Mouse (Mus musculus) liver (tissue): ENCODE measurements around the gene Slc12a6.

Experiments
- DNase-seq: peaks from one replicate; pipeline ENCODE4 v3.0.0-alpha.2; 2020; ENCODE audit warnings: mixed read lengths

The Slc12a6 gene

GRCm38 (mm10) chr2:112332051-112332898, 66.7 kb downstream of the Slc12a6 start:
- peak; percentile 20 for DNase-seq

- no peak for DNase-seq
Observed at GRCm38 (mm10) chr2:112337211-112337610, 71.6 kb downstream of the Slc12a6 start.

DNA sequence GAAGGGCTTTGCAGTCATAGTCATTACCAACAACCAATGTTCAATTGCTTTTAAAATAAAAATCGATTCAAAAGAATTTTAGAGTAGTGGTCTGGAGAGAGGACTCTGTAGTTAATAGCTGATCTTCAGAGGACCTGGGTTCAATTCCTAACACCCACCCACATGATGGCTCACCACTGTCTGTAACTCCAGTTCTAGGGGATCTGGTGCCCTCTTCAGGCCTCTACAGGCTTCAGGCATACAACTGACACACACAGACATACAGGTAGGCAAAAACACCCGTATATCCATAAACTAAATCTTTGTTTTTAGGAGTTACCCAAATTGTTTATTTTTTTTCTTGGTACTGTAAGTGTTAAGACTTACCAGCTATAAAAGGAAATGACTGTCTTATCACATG, 74.1 kb downstream of the Slc12a6 start:
- no peak for DNase-seq

GRCm38 (mm10) chr2:112341117-112341516, 75.5 kb downstream of the Slc12a6 start:
- no peak for DNase-seq

- no peak for DNase-seq
Observed at GRCm38 (mm10) chr2:112348246-112348645, 82.6 kb downstream of the Slc12a6 start.

DNA sequence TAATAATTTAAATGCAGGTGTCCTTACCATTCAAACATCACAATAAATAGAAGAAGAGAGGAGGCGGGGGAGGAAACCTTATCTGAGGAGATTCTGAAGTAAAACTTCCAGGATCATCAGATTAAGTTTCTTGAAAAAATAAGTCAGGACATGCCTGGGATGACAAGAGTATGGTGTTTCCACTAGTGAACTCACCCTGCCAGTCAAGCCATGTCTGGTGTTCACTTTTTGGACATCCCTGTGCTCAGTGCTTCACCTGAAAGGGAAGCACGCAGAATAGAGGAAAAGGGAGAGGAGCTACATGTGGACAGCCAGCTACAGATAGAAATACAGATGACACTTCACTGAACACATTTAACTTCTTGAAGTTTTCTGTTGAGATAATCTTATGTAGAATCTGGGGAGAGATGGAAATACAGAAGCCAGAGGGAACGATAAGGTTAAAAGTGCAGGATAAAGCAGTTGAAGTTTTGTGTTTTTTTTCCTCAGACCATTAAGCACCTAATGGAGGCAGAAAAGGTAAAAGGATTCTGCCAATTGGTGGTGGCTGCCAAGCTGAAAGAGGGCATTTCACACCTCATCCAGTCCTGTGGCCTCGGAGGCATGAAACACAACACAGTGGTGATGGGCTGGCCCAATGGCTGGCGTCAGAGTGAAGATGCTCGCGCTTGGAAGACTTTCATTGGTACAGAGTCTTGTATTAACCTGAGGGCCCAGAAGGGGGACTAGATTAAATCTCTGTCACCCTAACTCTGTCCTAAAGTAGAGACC, 88.2 kb downstream of the Slc12a6 start:
- no peak for DNase-seq

DNA sequence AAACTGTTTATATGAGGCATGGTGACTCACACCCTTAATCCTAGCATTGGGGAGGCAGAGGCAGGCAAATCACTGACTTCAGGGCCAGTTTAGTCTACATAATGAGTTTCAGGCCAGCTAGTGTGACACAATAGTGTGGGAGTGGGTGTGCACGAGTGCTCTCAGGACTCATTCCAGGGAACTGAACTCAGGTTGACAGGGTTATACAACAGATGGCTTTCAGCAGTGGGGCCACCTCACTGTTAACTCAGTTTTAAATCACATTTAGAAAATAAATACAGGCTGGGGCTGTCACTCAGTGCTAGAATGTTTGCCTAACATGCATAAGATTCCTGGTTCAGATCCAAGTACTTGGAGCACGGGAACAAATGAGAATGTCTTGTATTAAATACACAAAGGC, 94.0 kb downstream of the Slc12a6 start:
- no peak for DNase-seq

GRCm38 (mm10) chr2:112360012-112360780, 94.6 kb downstream of the Slc12a6 start:
- no peak for DNase-seq

GRCm38 (mm10) chr2:112360781-112361169, 95.2 kb downstream of the Slc12a6 start:
- DNase-seq, result no peak

DNA sequence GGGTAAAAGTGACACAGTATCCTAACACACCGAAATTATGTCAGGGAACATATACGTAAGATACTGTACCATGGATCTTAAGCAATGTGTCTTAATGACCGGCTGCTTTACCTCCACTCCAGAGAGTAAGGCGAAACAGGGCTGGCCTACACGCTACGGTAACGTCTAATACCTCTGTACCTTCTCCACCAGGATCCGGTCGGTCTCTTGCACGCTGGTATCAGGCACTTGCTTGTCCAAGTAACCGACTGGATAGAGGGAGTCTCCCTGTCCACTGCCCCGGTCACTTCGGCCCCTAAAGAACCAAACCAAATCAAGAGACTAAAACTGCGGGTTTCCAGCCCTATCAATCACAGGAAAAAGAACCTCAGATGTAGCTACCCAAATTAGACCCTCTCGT, 101.6 kb downstream of the Slc12a6 start:
- DNase-seq, result peak; percentile 28

DNA sequence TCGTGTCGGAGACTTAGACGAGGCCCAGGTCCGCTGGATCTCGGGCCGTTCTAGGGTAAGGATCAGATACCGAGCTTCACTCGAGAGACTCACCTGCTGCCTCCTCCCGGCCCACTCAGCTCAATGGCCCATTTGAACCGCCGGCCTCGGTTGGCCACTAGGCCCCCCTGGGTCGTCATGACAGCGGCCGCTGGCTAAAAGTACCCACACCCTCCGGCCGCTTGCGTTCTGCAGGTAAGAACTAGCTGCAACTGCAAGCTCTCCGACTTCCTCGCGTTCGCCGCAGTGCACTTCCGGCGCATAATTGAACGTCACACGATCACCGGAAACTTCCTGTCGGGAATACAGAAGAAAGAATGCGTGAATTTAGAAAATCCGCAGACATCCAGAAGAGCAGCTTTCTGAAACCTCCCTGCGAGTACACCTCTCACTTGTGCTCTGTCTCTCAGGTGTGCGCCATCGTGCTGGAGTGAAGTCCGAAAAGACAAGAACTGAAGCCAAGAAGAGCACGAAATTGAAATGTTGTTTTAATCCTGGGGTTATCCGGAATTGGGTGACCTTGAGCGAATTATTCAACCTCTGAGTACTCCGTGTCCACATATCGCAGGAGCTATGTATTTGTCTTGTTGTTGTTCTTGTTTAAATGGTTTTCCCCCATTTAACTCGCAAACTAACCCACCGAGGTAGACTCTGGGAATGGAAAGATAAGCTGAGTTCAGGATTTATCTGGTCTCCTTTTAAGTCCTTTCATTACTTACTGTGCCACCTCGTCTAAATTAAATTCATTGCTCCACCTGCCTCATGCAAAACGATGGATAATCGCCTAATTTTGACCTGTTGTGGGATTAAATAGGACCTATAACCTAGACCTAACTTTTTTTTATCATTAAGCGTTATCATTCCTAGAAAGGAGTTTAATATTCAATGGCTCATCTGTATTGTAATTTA, 102.4 kb downstream of the Slc12a6 start, which contains the start of gene Emc4:
TSS of gene Emc4 (minus strand) at position 302 of the 948 bp plus-strand sequence.
- peak; percentile 87 for DNase-seq

DNA sequence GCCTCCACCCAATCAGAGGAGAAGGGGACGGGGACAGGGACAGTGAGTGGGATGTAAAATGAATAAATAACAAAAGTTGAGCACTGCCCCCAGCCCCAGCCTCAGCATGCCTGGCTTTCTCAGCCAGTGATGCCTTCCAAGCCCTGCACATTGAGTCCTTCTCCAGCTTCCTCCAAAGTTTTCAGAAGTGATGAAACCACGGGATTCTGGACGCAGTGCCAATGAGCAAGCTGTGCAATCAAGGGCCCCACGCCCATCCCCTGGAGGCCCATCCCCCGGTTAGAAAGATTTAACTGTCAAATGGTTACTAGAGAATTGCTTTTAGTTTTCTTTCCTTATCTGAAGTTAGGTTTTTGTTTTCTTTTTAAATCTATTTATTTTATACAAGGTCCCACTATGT, 104.3 kb downstream of the Slc12a6 start:
- no peak for DNase-seq

GRCm38 (mm10) chr2:112373141-112373540, 107.5 kb downstream of the Slc12a6 start:
- no peak for DNase-seq

DNA sequence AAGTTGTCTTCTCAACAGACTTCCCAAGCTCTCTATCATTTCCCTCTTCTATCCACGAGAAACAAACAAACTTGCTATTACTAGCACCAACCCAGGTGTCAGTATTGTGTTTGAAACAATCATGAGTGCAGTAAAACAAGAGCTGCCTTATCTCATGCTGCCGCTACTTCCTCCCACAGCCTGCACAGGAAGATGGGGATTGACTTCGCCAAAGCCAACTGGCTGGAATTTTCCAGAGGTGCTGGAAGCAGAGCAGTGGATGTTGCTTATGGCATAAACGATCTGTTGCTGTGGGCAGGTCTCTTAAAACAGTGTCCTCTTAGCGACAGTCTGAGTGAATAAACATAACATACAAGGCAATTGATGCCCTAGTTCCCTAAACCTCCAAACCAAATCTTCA, 109.0 kb downstream of the Slc12a6 start:
- DNase-seq, result no peak

GRCm38 (mm10) chr2:112378973-112379898, 113.6 kb downstream of the Slc12a6 start, which contains the start of gene Katnbl1:
Gene Katnbl1, plus strand, starts transcription at chr2:112379211.
- peak; percentile 98 for DNase-seq

DNA sequence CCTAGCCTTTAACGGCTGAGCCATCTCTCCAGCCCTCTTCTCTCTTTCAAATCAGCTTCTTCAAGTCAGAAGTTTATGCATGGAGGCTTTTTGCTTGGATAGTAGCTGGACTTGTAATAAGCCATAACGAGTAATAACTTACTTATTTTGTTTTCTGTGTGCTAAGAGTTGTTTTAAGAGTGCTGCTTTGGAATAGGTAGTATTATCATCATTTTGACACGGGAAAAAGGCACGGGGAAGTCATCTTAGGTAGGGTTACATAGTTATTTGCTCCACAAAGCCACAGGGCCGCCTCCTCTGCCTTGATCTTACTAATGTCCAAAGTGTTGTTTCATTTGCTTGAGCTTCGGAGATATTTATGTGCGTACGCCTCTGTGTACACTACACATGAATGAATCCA, 114.5 kb downstream of the Slc12a6 start:
- peak; percentile 9 for DNase-seq

DNA sequence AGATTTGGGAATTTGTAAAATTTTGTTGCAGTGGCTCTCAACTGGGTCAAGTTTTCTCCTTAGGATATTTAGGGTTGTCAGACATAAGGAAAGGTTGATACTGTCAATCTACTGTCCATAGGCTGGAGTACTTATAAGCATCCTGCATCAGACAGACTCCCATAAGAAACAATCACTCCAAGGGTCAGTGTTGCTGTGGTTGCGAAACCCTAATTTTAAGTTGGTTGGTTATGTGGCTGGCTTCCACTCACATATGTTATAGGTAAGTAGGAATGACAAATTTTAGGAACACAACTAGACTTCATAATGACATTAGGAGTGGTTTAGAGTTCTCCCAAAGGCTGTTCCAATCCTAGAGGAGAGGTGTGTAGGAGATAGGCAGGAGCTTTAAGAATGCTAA, 115.6 kb downstream of the Slc12a6 start:
- no peak for DNase-seq

- DNase-seq, result no peak
Observed at GRCm38 (mm10) chr2:112390843-112391242, 125.2 kb downstream of the Slc12a6 start.

GRCm38 (mm10) chr2:112391346-112392000, 125.8 kb downstream of the Slc12a6 start:
- DNase-seq, result no peak

DNA sequence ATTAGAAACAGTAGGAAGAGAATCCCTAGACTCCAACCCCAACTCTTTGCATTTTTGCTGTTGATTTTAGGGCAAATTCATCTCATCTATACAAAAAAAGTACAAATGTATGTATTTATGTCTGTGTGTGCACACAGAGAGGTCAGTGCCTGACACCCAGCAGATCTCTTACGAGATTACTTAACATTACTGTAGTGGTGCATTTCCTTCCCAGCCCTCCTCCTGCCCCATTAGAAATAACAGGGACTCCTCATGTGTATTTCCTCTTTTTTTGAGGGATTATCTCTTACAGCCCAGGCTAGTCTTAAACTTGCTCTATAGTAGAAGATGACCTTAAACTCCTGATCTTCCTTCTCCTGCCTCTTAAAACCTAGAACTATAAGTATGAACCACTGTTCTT, 127.1 kb downstream of the Slc12a6 start:
- no peak for DNase-seq
